Mouse (Mus musculus) CH12F3 (cell line): ENCODE results near the gene Mymk.

Source experiments
- in situ Hi-C: fragments of 300-500 bp; cut with MboI; formaldehyde crosslinking; loops from 2 replicates; pipeline ENCODE4 v1.14.3; 2020; ENCODE audit warnings: low sequenced_read_pairs

Gene Mymk

GRCm38 (mm10) chr2:27039286-27039685 is 32.7 kb downstream of the Mymk start:
- in situ Hi-C loops, result loop anchor here (10.0 kb wide), 1 partner anchor 394 kb away; no protein-coding TSS in a partner anchor

GRCm38 (mm10) chr2:27038596-27038995 is 33.4 kb downstream of the Mymk start:
- in situ Hi-C loops, result loop anchor here (10.0 kb wide), 1 partner anchor 394 kb away; no protein-coding TSS in a partner anchor

GRCm38 (mm10) chr2:27037008-27037407 is 35.0 kb downstream of the Mymk start:
- in situ Hi-C loops, result loop anchor here (10.0 kb wide), 1 partner anchor 392 kb away; no protein-coding TSS in a partner anchor

GRCm38 (mm10) chr2:27036003-27036402 is 36.0 kb downstream of the Mymk start:
- in situ Hi-C loops, result loop anchor here (10.0 kb wide), 1 partner anchor 391 kb away; no protein-coding TSS in a partner anchor

DNA sequence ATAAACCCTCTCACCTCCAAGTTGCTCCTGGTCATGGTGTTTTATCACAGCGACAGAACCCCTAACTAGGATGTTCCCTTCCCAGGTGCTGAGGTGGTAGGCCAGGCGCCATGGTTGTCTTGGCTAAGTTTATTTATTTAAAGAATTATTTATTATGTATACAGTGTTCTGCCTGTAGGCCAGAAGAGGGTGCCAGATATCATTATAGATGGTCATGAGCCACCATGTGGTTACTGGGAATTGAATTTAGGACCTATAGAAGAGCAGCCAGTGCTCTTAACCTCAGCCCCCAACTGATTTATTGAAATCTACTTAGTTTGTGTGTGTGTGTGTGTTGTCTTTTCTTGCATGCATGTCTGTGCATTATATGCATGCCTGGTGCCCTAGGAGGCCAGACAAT is 39.6 kb downstream of the Mymk start:
- in situ Hi-C loops, result loop anchor here (10.0 kb wide), 1 partner anchor 388 kb away; no protein-coding TSS in a partner anchor

- in situ Hi-C loops, result no loop called here
These were observed 43.5 kb downstream of the Mymk start for GRCm38 (mm10) chr2:27028437-27029015.

DNA sequence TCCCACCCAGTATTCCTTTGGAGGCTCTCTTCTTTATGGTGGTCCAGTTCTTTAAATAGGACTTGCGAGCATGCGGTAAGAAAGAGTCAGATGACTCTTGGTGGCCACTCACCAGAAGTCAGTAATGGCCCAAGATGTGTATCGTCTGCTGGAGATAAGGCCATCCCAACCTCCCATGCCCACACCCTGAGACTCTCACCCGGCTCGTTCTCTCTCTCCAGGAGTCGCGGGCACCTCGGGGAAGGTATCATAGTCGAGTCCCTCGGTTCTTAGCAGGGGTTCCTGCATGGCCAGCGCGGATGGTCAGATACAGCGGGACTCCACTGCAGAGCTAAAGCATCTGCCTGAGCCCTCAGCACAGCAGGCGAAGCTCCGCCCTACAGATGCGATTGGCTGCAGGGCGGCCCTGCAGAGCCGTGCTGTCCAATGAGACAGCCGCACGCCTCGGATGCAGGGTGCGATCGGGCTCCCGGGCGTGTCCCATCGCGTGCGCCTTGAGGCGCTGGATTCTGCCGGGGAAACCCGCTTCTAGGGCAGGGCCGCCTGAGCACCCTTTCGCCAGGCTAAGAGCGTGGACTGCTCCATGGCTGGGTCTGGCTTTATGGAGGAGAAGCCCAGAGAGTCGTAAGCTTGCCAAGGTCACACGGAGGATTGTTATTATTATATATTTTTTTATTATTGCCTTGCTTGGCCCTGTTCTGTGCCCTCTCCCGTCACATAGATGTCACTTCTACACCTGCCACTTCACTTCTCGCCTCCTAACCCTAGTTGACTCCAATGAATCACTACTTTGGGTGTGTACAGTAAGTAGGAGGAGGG is 44.2 kb downstream of the Mymk start, which contains the start of gene Slc2a6:
TSS of gene Slc2a6 (minus strand) at position 381 of the 819 bp plus-strand sequence.
- in situ Hi-C loops, result no loop called here

GRCm38 (mm10) chr2:27026857-27027617 is 44.9 kb downstream of the Mymk start:
- in situ Hi-C loops, result no loop called here

DNA sequence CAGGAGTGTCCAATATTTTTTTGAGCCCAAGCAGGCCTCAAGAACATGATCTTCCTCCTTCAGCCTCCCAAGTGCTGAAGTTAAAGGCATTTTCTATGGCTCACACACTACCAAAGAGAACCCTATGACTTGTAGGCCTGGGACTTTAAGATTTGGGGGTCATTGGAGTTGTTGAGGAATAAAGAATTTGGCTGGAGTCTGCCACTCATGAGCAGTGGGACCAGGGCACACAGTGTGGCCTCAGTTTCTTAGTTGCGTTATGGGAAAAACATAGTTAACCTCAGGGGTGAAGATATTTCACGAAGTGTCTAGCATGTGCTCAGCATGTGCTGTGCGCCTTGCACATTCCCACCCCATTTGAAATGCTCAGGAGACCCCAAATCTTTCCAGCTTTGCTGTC is 45.6 kb downstream of the Mymk start:
- in situ Hi-C loops, result no loop called here

GRCm38 (mm10) chr2:27025545-27025944 is 46.4 kb downstream of the Mymk start:
- in situ Hi-C loops, result no loop called here

DNA sequence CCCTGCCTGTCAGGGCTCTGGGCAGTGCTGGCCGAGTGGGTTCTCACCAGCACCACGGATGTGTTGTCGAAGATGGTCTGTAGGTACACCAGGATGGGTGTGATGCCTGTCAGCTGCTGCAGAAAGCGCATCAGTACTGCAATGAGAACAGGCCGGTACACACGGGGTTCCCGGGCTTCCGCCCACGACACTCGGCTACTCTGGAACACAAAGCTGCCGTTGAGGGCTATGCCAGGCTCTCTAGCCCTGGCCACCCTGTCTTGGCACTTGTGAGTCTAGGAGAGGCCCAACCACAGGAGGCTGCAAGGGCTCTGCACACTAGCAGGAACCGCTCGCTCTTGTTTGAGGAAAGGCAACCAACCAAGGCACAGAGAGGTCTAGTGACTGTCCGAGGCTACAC is 47.8 kb downstream of the Mymk start:
- in situ Hi-C loops, result no loop called here

- in situ Hi-C loops, result no loop called here
These were observed 49.4 kb downstream of the Mymk start for GRCm38 (mm10) chr2:27022612-27023011.

DNA sequence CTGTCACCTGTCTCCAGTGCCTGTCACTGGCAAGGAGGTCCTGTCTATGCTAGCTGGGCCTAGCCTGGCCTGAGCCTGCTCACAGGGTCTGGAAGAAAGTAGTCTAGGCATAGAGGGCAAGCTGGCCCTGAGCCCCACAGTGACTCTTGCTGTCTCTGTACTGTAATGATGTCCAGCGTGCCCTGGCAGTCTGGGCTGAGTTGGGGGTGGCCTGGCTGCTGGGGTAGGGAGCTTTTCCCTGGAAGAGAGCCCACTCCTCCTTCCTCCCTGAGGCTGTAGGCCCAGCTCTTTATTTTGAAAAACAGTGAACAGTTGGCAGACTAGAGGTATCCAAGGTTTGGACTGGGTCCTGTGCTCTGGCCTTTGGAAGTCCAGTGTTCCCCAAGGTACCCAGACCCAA is 50.9 kb downstream of the Mymk start:
- in situ Hi-C loops, result no loop called here

DNA sequence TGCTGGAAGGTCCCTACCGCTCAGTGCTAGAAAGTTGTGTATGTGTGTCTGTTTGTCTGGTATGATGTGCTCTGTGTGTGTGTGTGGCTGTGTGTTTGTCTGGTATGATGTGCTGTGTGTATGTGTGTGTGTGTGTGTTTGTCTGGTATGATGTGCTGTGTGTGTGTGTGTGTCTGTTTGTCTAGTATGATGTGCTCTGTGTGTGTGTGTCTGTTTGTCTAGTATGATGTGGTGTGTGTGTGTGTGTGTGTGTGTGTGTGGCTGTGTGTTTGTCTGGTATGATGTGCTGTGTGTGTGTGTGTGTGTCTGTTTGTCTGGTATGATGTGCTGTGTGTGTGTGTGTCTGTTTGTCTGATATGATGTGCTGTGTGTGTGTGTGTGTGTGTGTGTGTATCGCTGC is 52.4 kb downstream of the Mymk start:
- in situ Hi-C loops, result no loop called here

DNA sequence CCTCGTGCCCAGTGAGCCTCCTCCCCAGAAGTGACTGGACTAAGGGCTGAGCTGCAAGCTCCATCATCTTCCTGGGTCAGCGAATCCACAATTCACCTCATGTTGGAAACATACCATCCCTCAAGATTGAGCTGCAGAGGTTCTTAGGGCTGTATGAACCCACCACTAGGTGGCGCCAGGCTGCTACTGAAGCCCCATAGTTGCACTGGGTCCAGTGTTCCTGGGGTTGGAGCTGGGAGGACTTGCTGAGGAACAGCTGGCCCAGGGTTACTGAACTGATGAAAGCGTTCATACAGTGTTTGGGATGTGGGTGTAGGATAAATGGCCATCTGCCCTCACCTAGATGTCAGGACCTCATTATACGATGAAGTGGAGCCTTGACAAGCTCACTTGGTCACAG is 54.2 kb downstream of the Mymk start:
- in situ Hi-C loops, result no loop called here
